Mouse (Mus musculus) midbrain, embryonic 11.5 days (tissue): Measurements from ENCODE around the gene Espn. TPM values are rescaled to one million over a fixed set of nuclear protein-coding genes. Genes with fewer than 3 reads are reported as not detected.

ENCODE experiments used
- ATAC-seq: fragments of 200-750 bp; cut with Nextera tagmentation; 2 replicates; pipeline ENCODE4 v1.8.0; 2017; ENCODE audit warnings: moderate TSS enrichment, moderate library complexity; ENCODE audit not compliant: low FRiP score
- DNase-seq: peaks from one replicate; pipeline ENCODE4 v3.0.0; 2015; ENCODE audit warnings: low spot score; ENCODE audit errors: missing footprints
- H3K27ac ChIP-seq: fragments of 300-500 bp; sonication (generic); 2 replicates; pipeline ENCODE4 v1.5.1; 2014; ENCODE audit warnings: low read depth, low read length
- H3K27me3 ChIP-seq: fragments of 300-500 bp; sonication (generic); 2 replicates; pipeline ENCODE4 v1.6.1; 2014; ENCODE audit warnings: mild to moderate bottlenecking, low read length, moderate library complexity, mixed read lengths; ENCODE audit not compliant: control insufficient read depth, insufficient read depth
- H3K36me3 ChIP-seq: fragments of 300-500 bp; sonication (generic); 2 replicates; pipeline ENCODE4 v1.6.1; 2014; ENCODE audit warnings: mild to moderate bottlenecking, low read length, moderate library complexity, mixed read lengths; ENCODE audit not compliant: control insufficient read depth, insufficient read depth
- H3K4me1 ChIP-seq: fragments of 300-500 bp; sonication (generic); 2 replicates; pipeline ENCODE4 v1.6.1; 2014; ENCODE audit warnings: low read length; ENCODE audit not compliant: control insufficient read depth, insufficient read depth
- H3K4me2 ChIP-seq: fragments of 300-500 bp; sonication (generic); 2 replicates; pipeline ENCODE4 v1.6.1; 2014; ENCODE audit warnings: mild to moderate bottlenecking, moderate library complexity
- H3K4me3 ChIP-seq: fragments of 300-500 bp; sonication (generic); 2 replicates; pipeline ENCODE4 v1.5.1; 2014; ENCODE audit warnings: low read depth, low read length
- H3K9ac ChIP-seq: fragments of 300-500 bp; sonication (generic); 2 replicates; pipeline ENCODE4 v1.6.1; 2014; ENCODE audit warnings: low read length
- H3K9me3 ChIP-seq: fragments of 300-500 bp; sonication (generic); 2 replicates; pipeline ENCODE4 v1.6.1; 2016; ENCODE audit warnings: low read length; ENCODE audit not compliant: control insufficient read depth
- WGBS: fragments of 180-500 bp; shearing (Covaris S2); extraction: QIAGEN DNeasy Blood & Tissue Kit; methylation state at CpG from one replicate; pipeline ENCODE4 v1.1.7; 2014; 5-methylcytosine and 5-hydroxymethylcytosine counted together
- polyA plus RNA-seq: library from polyadenylated mRNA; unstranded; fragments of >200 nt; fragmentation: Nextera tagmentation; extraction: Ambion mirVana; gene quantifications from 2 replicates; pipeline ENCODE4 v1.2.1, GENCODE M21; 2014

Gene Espn
- polyA plus RNA-seq = 0.33 and 0.61 TPM in 2 replicates

DNA sequence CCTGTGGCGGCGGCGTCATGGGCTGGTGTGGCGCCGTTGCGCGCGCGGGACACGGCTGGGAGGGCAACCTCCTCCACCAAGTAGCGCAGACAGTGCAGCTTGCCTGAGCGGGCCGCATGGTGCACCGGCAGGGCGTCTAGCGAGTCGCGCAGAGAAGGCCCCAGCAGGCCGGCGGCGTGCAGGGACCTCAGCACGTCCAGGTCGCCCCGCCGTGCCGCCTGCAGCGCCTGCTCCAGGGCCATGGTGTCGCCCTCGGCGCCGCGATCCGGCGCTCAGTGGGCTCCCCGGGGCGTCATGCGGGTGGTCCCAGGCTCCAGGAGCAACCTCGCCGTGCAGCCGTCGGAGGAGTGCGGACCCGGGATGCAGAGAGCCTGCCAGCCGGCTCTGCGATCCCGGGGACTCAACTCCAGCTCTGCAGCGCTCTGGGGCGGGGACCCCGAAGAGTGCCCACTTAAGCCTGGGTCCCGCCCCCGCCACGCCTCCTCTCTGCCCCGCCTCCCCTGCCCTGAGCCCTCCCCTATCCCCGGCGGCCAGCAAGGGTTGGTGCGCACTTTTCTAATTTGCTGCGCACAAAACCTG is at the start of gene Espn:
Espn (minus strand) TSS at position 406 of the 579 bp plus-strand sequence.
- Histone ChIP-seq H3K4me3 (peak within 1 kb of the TSS; percentile 33), H3K9me3 (no peaks in the 10 kb centered on the region), H3K27me3 (peaks cover 44% of the 10 kb centered on the region), H3K9ac (no peak within 1 kb of the TSS), H3K4me1 (peaks cover 7% of the 10 kb centered on the region; the same call in 1 of the 2 replicates), H3K36me3 (no peaks in the 10 kb centered on the region), H3K4me2 (peak within 1 kb of the TSS; percentile 53), H3K27ac (no peak within 1 kb of the TSS)
- peak; percentile 95 for DNase-seq
- peak; percentile 85 for ATAC-seq
- WGBS = under 1% methylated on average over 55 of the region's 57 CpGs

DNA sequence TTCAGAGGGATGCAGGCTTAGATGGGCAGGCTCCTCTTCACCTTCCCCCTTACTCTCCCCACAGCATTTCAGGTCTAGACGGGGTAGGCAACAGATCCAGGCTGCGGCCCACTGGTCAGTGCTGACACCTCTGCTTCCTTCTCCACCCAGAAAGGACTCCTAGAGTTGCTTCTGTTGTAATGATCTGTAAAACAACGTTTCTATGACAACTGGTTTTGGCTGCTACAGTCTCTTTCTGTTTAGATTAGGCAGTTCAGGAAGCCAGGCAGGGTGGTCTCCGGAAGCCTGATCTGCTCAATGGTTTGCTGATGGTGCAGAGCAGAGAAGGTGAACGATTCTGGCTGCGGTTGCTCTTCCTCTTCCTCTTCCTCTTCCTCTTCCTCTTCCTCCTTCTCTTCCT is 49.3 kb upstream of the Espn start:
- no peak overlapping the region for H3K27ac ChIP-seq
- 81% methylated on average over 6 of the region's 6 CpGs for WGBS
- no peak overlapping the region for H3K4me2 ChIP-seq

DNA sequence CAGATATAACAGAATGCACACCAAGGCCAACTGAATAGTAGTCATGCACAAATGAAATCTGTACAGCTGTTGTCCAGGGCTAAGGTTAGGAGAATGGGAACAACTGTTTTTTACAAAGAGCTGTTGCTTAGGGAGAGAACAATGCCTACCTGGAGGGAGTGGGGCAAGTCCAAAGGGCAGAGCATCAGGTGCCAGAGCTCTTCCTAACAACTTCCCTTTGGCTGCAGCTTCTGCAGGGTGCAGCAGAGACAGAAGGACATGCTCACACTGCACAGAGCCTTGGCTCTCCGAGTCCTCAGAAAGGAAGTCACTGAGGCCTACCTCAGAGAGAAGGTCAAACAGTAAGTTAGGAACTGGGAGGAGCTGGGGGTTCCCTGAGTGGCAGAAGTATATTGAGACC is 47.4 kb upstream of the Espn start:
- 81% methylated on average over 1 of the region's 1 CpGs for WGBS
- no peaks in the 10 kb centered on the region for H3K27me3 ChIP-seq
- H3K27ac ChIP-seq = no peak overlapping the region
- no peak for DNase-seq
- no peaks in the 10 kb centered on the region for H3K9me3 ChIP-seq
- no peak for ATAC-seq
- H3K9ac ChIP-seq = no peak overlapping the region
- H3K36me3 ChIP-seq = no peaks in the 10 kb centered on the region
- H3K4me2 ChIP-seq = no peak overlapping the region
- no peak overlapping the region for H3K4me3 ChIP-seq
- H3K4me1 ChIP-seq = no peaks in the 10 kb centered on the region

More for the DNA sequence above, 49.3 kb upstream of the Espn start:
- Histone ChIP-seq H3K27me3 (no peaks in the 10 kb centered on the region), H3K36me3 (no peaks in the 10 kb centered on the region), H3K9me3 (no peaks in the 10 kb centered on the region), H3K4me1 (no peaks in the 10 kb centered on the region), H3K9ac (no peak overlapping the region), H3K4me3 (no peak overlapping the region)
- no peak for DNase-seq
- no peak for ATAC-seq

DNA sequence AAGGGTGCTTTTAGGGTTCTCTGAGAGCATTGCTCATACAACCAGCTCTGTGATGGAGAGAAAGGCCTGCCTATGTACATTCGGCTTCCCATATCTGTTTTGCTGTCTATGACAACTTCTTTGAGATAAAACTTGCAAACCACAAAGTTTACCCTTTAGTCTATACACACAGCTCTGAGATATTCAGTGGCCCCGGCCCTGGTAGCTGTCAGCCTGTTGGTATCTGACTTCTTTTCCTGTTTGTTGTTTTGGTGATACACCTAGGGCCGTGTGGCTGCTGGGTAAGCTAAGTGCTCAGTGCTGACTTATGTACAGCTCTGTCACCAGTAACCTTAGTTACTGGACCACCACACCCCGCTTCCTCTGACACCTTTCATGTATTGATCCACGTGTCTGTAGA is 45.4 kb upstream of the Espn start:
- no peak for DNase-seq
- H3K27me3 ChIP-seq = no peaks in the 10 kb centered on the region
- ATAC-seq = no peak
- no peak overlapping the region for H3K4me2 ChIP-seq
- no peak overlapping the region for H3K4me3 ChIP-seq
- no peak overlapping the region for H3K27ac ChIP-seq
- H3K36me3 ChIP-seq = no peaks in the 10 kb centered on the region
- H3K9me3 ChIP-seq = no peaks in the 10 kb centered on the region
- H3K9ac ChIP-seq = no peak overlapping the region
- WGBS = 82% methylated on average over 5 of the region's 5 CpGs
- no peaks in the 10 kb centered on the region for H3K4me1 ChIP-seq

DNA sequence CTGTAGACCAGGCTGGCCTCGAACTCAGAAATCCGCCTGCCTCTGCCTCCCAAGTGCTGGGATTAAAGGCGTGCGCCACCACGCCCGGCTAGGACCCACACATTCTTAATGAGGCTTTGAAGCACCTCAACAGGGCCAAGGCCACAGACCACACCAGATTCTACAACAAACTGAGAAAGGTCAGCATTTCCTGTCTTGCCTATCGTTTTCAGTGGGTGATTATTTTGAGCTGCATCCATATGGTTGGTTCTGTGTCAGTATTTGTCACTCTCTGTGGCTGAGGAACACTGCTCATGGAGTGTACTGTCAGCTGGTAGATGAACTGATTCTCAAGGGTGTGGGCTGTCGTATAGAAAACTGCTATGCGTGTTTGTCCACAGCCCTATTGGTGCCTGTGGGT is 44.1 kb upstream of the Espn start:
- Histone ChIP-seq H3K27me3 (no peaks in the 10 kb centered on the region), H3K9ac (no peak overlapping the region), H3K4me2 (no peak overlapping the region), H3K36me3 (no peaks in the 10 kb centered on the region), H3K4me3 (no peak overlapping the region), H3K27ac (no peak overlapping the region), H3K4me1 (no peaks in the 10 kb centered on the region), H3K9me3 (no peaks in the 10 kb centered on the region)
- 92% methylated on average over 9 of the region's 9 CpGs for WGBS
- ATAC-seq (no peak), DNase-seq (no peak)

- no peak overlapping the region for H3K4me2 ChIP-seq
- no peak overlapping the region for H3K9ac ChIP-seq
- 89% methylated on average over 3 of the region's 3 CpGs for WGBS
- DNase-seq = no peak
- no peak for ATAC-seq
- no peaks in the 10 kb centered on the region for H3K4me1 ChIP-seq
- H3K4me3 ChIP-seq = no peak overlapping the region
- no peaks in the 10 kb centered on the region for H3K9me3 ChIP-seq
- H3K36me3 ChIP-seq = no peaks in the 10 kb centered on the region
- no peaks in the 10 kb centered on the region for H3K27me3 ChIP-seq
- H3K27ac ChIP-seq = no peak overlapping the region
These were observed 42.5 kb upstream of the Espn start for GRCm38 (mm10) chr4:152194476-152195175.

DNA sequence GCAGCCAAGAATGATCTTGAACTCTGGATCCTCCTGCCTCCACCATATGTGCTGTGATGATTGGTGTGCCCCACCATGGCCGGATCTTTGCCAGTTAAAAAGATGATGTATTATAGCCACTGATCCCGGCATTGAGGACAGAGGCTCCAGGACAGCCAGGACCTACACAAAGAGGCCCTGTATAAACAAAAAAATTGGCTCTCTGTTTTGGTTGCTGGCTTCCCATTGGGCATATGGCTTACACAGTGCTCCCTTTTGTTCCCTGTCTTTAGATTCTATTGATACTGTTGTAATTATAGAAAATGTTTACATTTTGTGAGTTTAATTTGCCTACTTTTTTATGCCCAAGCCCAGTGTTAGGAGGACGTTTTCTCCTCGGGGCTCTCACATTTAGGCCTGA is 40.4 kb upstream of the Espn start:
- Histone ChIP-seq H3K4me2 (no peak overlapping the region), H3K9ac (no peak overlapping the region)
- DNase-seq = no peak

GRCm38 (mm10) chr4:152190701-152191100 is 38.5 kb upstream of the Espn start:
- Histone ChIP-seq H3K4me3 (no peak overlapping the region), H3K4me2 (no peak overlapping the region), H3K27me3 (no peaks in the 10 kb centered on the region), H3K4me1 (peaks cover 10% of the 10 kb centered on the region), H3K36me3 (no peaks in the 10 kb centered on the region), H3K9me3 (no peaks in the 10 kb centered on the region), H3K9ac (no peak overlapping the region), H3K27ac (no peak overlapping the region)
- DNase-seq (no peak), ATAC-seq (no peak)
- WGBS = 89% methylated on average over 5 of the region's 5 CpGs

More for the DNA sequence above, 40.4 kb upstream of the Espn start:
- ATAC-seq = no peak
- no peaks in the 10 kb centered on the region for H3K9me3 ChIP-seq
- no peaks in the 10 kb centered on the region for H3K27me3 ChIP-seq
- H3K4me3 ChIP-seq = no peak overlapping the region
- no peaks in the 10 kb centered on the region for H3K4me1 ChIP-seq
- WGBS = 72% methylated on average over 4 of the region's 4 CpGs
- H3K27ac ChIP-seq = no peak overlapping the region
- no peaks in the 10 kb centered on the region for H3K36me3 ChIP-seq

- no peak overlapping the region for H3K4me3 ChIP-seq
- H3K27me3 ChIP-seq = no peaks in the 10 kb centered on the region
- DNase-seq = no peak
- H3K4me2 ChIP-seq = no peak overlapping the region
- no peak overlapping the region for H3K9ac ChIP-seq
- H3K27ac ChIP-seq = no peak overlapping the region
- peaks cover 15% of the 10 kb centered on the region for H3K4me1 ChIP-seq
- H3K9me3 ChIP-seq = no peaks in the 10 kb centered on the region
- no peak for ATAC-seq
- no peaks in the 10 kb centered on the region for H3K36me3 ChIP-seq
- WGBS = 78% methylated on average over 11 of the region's 11 CpGs
These were observed 38.0 kb upstream of the Espn start for GRCm38 (mm10) chr4:152190096-152190653.
